Mouse (Mus musculus): ENCODE data around the gene Cacnb4.

DNA sequence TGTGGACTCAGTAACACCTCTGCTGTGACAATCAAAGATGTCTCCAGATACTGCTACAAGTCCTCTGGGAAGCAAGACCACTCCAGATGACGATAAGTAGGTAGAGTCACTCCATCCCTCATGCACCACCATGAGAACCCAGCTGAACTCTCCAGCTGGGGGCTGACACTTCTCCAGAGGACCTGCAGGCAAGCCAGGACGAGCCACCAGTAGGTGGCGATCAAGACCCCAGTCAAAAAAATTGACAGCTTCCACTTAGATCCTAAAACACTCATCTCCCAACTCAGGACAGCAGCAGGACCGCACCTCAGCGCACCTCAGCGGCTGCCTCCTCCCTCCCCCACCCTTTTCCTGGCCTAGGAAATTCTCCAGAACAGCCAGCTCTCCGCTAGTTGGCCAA is 43.8 kb downstream of the Cacnb4 start:
- TF ChIP-seq ELF1 (IDR thresholded peaks at IDR 0.05; ENCODE audit: low read depth, low read length) (no peak), MAFK (IDR thresholded peaks at IDR 0.05; ENCODE audit: borderline replicate concordance, low read depth, low read length) (no peak), TAL1 (IDR thresholded peaks at IDR 0.05; ENCODE audit: low read length) (no peak), CTCF (IDR thresholded peaks at IDR 0.05 in 2 of 3, conservative IDR thresholded peaks at IDR 0.05 in 1 of 3; ENCODE audit: control insufficient read depth in 1 of 3, insufficient read depth in 1 of 3, low read depth in 2 of 3, low read length in 3 of 3, poor library complexity in 1 of 3, severe bottlenecking in 1 of 3) (peak; percentile 48 to 67 (median 52)), HCFC1 (IDR thresholded peaks at IDR 0.05; ENCODE audit: low read depth, low read length) (no peak), POLR2A (IDR thresholded peaks at IDR 0.05; ENCODE audit: control insufficient read depth in 1 of 2, insufficient read depth in 1 of 2, low read depth in 1 of 2, low read length in 2 of 2, poor library complexity in 1 of 2) (no peak), JUND (IDR thresholded peaks at IDR 0.05; ENCODE audit: low read depth, low read length) (no peak), MAZ (IDR thresholded peaks at IDR 0.05; ENCODE audit: low read depth, low read length) (no peak), GATA1 (IDR thresholded peaks at IDR 0.05; ENCODE audit: low read depth, low read length) (no peak), NELFE (IDR thresholded peaks at IDR 0.05; ENCODE audit: low read depth, low read length) (no peak), MAX (IDR thresholded peaks at IDR 0.05; ENCODE audit: low read length) (no peak), KAT2A (conservative IDR thresholded peaks at IDR 0.05; ENCODE audit: low read depth, low read length) (no peak), CHD2 (IDR thresholded peaks at IDR 0.05; ENCODE audit: low read length) (no peak), EP300 (IDR thresholded peaks at IDR 0.05; ENCODE audit: low read depth in 1 of 2, low read length in 2 of 2) (no peak)

Data from MEL (cell line).